Mouse (Mus musculus) gastrocnemius, postnatal 14 days (tissue): ENCODE measurements around the gene Ulk4. TPM values are rescaled to one million over a fixed set of nuclear protein-coding genes. Genes with fewer than 3 reads are reported as not detected.
"Not testable (repeated sequence)": the region's sequence is repeated elsewhere in the genome, so short reads cannot be mapped to it uniquely, and the experiment has no call there.

Experiments used
- DNase-seq: peaks from one replicate; pipeline ENCODE4 v3.0.0; 2021; ENCODE audit warnings: mixed read lengths
- intact Hi-C: fragments of 180-260 bp; cut with DNase I; formaldehyde crosslinking; loops from one replicate; pipeline ENCODE4 v1.15.1; 2025; ENCODE audit warnings: low total_unique reads
- total RNA-seq, 2 experiments: library from RNA; stranded (reverse); gene quantifications; 2 replicates each; pipeline ENCODE4 v1.2.3; 2021

Gene Ulk4
- total RNA-seq, 2 experiments from 2014 or later = 0.31 to 0.41 TPM

- intact Hi-C loops = no loop called here
- DNase-seq = no peak
These were observed 5.4 kb downstream of the Ulk4 start for GRCm38 (mm10) chr9:121271561-121271960.

GRCm38 (mm10) chr9:121271149-121271548 is 5.8 kb downstream of the Ulk4 start:
- no peak for DNase-seq
- intact Hi-C loops = no loop called here

DNA sequence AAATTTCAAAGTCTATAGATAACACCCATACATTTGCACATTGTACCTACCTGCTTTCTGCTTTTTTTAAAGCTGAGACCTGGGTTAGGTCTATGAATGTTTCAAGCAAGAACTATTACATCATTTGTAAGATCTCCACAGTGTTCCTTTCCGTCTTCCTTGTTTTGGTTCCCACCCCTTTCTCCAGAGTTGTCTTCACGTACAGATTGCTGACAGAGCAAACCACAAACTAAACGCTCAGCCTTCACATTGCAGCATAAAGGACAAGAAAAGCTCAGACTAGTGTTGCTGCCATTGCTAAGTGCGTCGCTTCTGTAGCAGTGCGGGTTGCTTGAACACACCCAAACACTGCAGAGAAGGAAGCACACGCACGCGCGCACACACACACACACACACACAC is 11.7 kb downstream of the Ulk4 start:
- intact Hi-C loops = no loop called here
- DNase-seq = no peak

DNA sequence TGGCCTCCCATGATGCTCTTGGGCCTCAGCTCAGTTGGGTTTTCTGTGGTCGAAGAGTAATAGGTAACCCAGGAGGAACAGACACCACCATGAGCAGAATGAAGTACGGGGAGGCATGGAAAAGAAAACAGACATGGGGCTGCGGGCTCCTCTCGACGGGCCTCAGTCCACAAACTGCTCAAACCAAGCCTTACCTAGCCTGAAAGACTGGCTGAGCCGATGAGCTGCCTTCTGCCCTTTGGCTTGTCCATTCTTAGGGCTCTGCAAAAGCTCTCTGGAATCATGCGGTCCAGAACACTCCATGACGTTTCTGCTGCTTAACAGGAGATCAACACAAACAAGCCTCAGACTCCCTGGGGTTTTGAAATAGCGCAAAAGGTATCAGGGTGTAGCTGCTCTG is 19.9 kb downstream of the Ulk4 start:
- DNase-seq = no peak
- intact Hi-C loops = no loop called here

DNA sequence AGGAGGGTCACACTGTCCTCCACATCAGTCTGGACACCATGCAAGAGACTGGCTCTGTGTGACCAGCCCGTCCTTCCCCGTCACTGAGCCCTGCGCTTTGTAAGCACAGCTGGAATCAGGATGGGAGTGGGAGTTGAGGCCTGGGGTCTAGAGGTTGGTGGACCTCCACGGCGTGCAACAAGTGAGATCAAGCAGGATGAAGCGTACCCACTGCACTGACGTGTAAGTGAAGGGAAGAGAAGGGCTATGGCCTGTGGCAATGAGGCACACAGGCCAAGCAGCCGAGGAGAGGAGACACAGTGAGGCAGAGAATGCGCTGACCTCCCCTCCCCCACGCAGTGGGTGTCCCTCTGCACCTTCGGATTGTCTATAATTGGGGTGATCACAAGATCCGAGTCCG is 22.2 kb downstream of the Ulk4 start:
- DNase-seq = no peak

DNA sequence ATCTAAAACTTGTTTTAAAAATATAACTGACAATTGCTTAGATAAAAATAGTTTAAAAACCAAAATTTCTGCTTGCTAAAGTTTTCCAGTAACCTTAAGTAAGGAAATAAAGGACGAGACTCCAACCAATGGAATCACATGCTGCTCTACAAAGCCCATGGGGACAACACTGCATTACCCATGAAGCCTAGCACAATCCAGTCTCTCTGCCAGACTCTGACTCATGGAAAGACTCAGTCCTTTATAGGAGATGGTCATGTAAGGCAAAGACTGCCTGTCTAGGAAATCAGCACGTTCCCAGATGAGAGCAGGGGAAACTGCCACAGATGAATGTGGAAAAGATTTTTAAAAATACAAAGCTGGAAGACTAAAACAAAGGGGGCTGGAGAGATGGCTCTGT is 23.0 kb downstream of the Ulk4 start:
- intact Hi-C loops = no loop called here
- peak; percentile 39 for DNase-seq

More for the DNA sequence above, 22.2 kb downstream of the Ulk4 start:
- intact Hi-C loops = no loop called here

GRCm38 (mm10) chr9:121250854-121251253 is 26.1 kb downstream of the Ulk4 start:
- DNase-seq = no peak
- intact Hi-C loops = no loop called here

DNA sequence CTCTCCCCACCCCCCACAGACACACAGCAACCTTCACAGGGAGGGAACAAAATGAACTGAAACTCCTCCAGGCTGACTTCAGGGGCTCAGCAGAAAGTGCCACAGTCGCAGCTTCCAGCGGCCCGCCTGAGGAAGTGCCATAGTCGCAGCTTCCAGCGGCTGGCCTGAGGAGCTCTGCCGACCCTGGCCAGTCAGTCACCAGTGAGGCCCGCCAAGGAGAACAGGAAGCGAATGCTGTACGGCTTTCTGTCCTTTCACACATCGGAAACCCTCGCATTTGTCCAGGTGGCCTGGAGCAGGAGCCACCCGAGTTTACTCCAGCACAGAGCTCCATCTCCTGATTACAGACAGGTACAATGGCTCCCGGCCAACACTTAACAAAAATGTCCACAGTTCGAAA is 27.2 kb downstream of the Ulk4 start:
- peak; percentile 29 for DNase-seq
- intact Hi-C loops = loop anchor here (5.0 to 10.0 kb wide), 3 partner anchors 127 to 355 kb away; no protein-coding TSS in a partner anchor

DNA sequence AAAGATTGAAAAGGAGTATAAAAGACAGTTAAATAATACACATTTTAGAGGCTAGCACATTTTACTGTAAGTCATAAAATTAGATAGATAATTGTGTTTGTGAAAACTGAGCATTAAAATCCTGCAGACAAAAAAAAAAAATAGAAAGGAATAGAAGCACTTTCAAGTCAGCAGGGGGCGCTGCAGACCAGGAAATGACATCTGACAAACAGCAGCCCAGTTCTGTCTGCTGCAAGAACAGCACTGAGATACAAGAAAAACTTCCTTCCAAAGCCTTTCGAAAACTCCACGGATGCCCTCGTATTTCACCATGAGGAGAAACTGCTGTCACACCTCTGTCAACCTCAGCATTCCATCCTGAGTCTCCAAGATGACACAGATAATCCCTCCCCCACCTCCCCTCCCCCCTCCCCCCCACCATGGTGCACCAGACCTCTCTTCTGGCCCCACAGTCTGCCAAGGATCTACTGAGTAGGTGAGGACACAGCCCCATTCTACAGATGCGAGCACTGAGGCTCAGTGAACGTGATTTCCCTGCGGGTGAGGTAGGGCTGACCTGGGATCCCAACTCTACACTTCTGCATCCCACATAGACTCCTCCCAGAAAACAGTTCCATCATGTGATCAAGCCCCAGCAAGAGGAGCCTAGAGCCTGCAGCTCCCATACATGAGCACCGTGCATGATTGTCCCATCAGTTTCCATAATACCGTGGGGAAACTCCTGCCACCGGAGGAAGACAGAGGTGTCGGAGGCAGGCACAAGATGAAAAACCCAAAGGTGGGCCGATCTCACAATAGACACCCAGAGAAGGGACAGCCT is 28.8 kb downstream of the Ulk4 start:
- peak; percentile 81 for DNase-seq
- intact Hi-C loops = loop anchor here (5.0 to 10.0 kb wide), 3 partner anchors 129 to 357 kb away; no protein-coding TSS in a partner anchor

GRCm38 (mm10) chr9:121247047-121247446 is 29.9 kb downstream of the Ulk4 start:
- DNase-seq = no peak
- intact Hi-C loops = loop anchor here (5.0 to 10.0 kb wide), 3 partner anchors 130 to 358 kb away; no protein-coding TSS in a partner anchor

DNA sequence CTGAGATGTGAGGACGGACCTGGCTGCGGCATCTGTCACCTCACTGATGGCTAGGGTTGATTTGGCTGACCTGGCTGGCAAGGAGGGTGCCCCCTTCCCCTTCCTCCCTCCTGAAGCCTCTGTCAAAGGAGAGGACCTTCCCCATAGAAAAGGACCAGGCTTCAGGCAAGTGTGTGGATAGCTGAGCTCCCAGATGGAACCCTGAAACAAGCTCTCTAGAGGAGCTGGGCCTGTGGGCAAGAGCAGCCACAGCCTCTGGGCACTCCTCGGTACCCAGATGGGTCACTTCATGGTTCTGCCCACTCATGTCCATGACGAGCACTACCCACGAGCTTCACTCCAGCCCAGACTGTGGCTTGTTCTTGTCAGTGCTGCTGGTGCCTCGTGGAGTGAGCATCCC is 34.7 kb downstream of the Ulk4 start:
- no peak for DNase-seq
- intact Hi-C loops = loop anchor here (5.0 to 10.0 kb wide), 3 partner anchors 212 to 640 kb away; no protein-coding TSS in a partner anchor

DNA sequence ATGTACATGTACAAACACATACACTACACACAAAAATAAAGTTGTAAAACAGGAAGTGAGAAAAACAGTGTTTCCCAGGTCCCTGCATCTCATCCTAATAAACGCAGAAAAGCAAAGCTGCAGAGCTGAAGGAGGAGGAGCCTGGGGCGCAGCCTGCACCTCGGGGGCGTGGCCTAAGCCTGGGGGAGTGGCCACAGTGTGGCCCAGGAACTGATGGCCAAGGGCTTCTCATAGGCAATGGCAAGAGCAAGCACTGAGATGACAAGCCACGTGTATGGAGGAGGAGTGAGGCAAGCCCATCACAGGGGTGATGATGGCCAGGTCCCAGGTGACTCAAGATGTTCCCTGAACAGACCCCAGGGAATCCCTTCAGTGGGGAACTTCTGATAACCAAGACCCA is 35.2 kb downstream of the Ulk4 start:
- intact Hi-C loops = loop anchor here (5.0 to 10.0 kb wide), 3 partner anchors 213 to 640 kb away; no protein-coding TSS in a partner anchor
- no peak for DNase-seq

GRCm38 (mm10) chr9:121241366-121241765 is 35.6 kb downstream of the Ulk4 start:
- intact Hi-C loops = loop anchor here (5.0 to 10.0 kb wide), 3 partner anchors 213 to 639 kb away; no protein-coding TSS in a partner anchor
- DNase-seq = no peak

DNA sequence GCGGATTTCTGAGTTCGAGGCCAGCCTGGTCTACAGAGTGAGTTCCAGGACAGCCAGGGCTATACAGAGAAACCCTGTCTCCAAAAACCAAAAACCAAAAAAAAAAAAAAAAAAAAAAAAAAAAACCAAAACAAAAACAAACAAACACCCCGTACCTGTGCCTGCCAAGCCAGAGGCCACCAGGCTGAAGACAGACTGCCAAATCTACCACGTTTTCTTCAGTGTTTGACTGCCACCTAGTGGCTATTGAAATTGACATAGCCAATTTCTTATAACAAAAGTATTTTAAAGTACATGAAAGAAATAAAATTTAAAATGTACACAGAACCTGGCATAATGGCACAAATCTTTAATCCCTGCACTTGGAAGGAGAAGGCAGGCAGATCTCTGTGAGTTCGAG is 36.8 kb downstream of the Ulk4 start:
- intact Hi-C loops = loop anchor here (5.0 to 10.0 kb wide), 3 partner anchors 215 to 638 kb away; no protein-coding TSS in a partner anchor
- not testable (repeated sequence) for DNase-seq

GRCm38 (mm10) chr9:121239571-121239970 is 37.4 kb downstream of the Ulk4 start:
- intact Hi-C loops = no loop called here

DNA sequence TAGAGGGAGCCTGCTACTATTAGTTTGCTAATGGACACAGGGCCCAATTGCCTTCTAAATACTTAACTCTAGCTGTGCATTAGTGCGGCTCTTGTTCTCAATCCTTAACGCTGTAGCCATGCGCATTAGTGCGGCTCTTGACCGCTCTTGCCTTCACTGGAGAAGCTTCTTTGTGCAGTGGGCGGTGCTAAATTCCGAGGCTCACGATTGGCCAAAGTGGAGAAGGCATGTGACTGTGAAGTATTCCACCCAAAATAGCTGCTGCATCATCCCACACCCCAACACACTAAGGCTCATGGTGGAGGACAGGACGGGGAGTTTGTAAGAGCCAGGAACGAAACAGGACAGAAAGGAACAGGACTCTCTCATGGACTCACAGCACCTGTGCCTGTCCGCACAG is 58.4 kb downstream of the Ulk4 start:
- DNase-seq = no peak
- intact Hi-C loops = loop anchor here (10.0 kb wide), 1 partner anchor 624 kb away; no protein-coding TSS in a partner anchor

More at GRCm38 (mm10) chr9:121239571-121239970, 37.4 kb downstream of the Ulk4 start:
- DNase-seq = no peak

DNA sequence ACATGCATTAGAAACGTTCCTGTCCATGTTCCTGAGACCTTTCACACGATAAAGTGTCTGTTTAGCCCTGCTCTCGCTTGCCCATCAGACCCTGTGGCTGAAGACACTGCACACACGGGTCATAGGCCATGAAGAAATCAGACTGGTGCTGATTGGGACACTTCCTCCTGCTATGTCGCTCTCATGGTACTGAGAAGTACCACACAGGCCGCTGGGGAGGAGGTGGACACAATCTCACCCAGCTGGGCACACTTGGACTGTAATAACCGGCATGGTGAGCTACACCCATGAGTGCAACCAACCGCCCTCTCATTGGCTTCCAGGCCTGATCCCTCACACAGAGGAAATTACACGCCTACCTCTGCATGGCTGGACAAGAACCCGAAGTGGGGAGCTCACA is 58.8 kb downstream of the Ulk4 start:
- intact Hi-C loops = loop anchor here (10.0 kb wide), 1 partner anchor 623 kb away; no protein-coding TSS in a partner anchor
- DNase-seq = no peak

DNA sequence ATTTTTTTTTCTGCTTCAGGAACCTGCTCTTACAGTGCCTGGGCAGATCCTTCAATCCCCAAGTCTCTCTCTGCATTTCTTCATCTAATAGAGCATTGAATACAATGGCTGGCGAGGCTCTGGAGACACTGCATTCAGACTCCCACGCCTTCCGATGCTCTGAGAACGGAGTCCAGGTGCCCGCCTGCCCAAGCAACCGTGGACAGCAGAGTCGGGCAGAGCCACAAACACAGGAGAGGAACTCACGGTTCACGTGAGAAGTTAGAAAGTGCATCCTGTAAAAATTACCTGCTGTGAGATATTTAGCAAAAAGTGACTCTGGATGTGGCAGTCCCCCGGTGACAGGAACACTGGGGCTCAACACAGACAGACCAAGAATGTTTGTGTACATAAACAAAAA is 59.3 kb downstream of the Ulk4 start:
- no peak for DNase-seq
- intact Hi-C loops = loop anchor here (10.0 kb wide), 1 partner anchor 623 kb away; no protein-coding TSS in a partner anchor

DNA sequence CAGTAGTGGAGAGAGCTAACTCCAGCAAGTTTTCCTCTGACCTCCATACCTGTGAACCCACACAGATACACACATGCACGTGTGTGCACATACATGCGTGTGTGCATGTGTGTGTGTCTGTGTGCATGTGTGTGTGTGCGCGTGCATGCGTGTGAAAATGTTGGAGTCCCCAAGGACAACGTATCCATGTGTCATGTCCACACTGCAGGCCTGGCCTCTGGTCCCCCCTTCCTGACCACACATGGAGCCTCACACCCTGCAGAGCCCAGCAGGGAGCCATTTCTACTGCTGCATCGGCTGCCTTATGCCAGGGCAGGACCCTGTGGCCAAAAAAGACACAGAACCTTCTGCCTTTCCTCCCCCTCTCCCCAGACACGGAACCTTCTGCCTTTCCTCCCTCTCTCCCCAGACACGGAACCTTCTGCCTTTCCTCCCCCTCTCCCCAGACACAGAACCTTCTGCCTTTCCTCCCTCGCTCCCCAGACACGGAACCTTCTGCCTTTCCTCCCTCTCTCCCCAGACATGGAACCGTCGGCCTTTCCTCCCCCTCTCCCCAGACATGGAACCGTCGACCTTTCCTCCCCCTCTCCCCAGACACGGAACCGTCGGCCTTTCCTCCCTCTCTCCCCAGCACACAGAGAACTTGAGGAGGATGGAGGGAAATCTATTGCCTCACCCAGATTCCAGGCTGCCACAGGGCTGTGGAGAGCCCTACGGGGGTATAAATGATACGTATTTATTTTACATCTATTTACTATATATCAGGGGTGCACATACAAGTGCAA is 60.3 kb downstream of the Ulk4 start:
- intact Hi-C loops = loop anchor here (10.0 kb wide), 1 partner anchor 622 kb away; no protein-coding TSS in a partner anchor
- no peak for DNase-seq
